Mouse (Mus musculus): ENCODE data around the gene Zfp563. TPM values are rescaled to one million over a fixed set of nuclear protein-coding genes. Genes with fewer than 3 reads are reported as not detected.

Zfp563 gene
- polyA plus RNA-seq, 1 experiment from 2014 or later = 8.7 TPM

- Histone ChIP-seq H3K4me1 (replicated peaks; ENCODE audit: control insufficient read depth, insufficient read depth, low read length) (no peaks in the 10 kb centered on the region), H3K4me3 (ENCODE audit: low read depth, low read length) (no peak overlapping the region), H3K9ac (ENCODE audit: low read length) (no peak overlapping the region), H3K9me3 (ENCODE audit: control insufficient read depth, low read length) (no peaks in the 10 kb centered on the region), H3K4me2 (ENCODE audit: low read depth, low read length, severe bottlenecking) (no peak overlapping the region), H3K27me3 (ENCODE audit: control insufficient read depth, insufficient read depth, low read length) (no peaks in the 10 kb centered on the region), H3K36me3 (ENCODE audit: control insufficient read depth, insufficient read depth, low read length) (no peaks in the 10 kb centered on the region), H3K27ac (ENCODE audit: low read depth, low read length) (no peak overlapping the region)
- DNase-seq (ENCODE audit: low spot score) = no peak
- no peak for ATAC-seq (replicated peaks; ENCODE audit: low FRiP score)
- WGBS = 59% methylated on average over 2 of the region's 2 CpGs
These were observed 37.1 kb downstream of the Zfp563 start for GRCm38 (mm10) chr17:33126257-33126656.

- H3K27me3 ChIP-seq (ENCODE audit: control insufficient read depth, insufficient read depth, low read length) = no peaks in the 10 kb centered on the region
- no peaks in the 10 kb centered on the region for H3K4me1 ChIP-seq (replicated peaks; ENCODE audit: control insufficient read depth, insufficient read depth, low read length)
- ATAC-seq (replicated peaks; ENCODE audit: low FRiP score) (no peak), DNase-seq (ENCODE audit: low spot score) (no peak)
- no peak within 1 kb of the TSS for H3K27ac ChIP-seq (ENCODE audit: low read depth, low read length)
- H3K9ac ChIP-seq (ENCODE audit: low read length) = no peak within 1 kb of the TSS
- no peaks in the 10 kb centered on the region for H3K36me3 ChIP-seq (ENCODE audit: control insufficient read depth, insufficient read depth, low read length)
- H3K4me2 ChIP-seq (ENCODE audit: low read depth, low read length, severe bottlenecking) = no peak within 1 kb of the TSS
- WGBS = 78% methylated on average over 18 of the region's 18 CpGs
- H3K9me3 ChIP-seq (ENCODE audit: control insufficient read depth, low read length) = no peaks in the 10 kb centered on the region; the same call in 1 of the 2 replicates
- no peak within 1 kb of the TSS for H3K4me3 ChIP-seq (ENCODE audit: low read depth, low read length)
These were observed 50.2 kb downstream of the Zfp563 start, which contains the start of gene Morc2b for GRCm38 (mm10) chr17:33139261-33139820. Gene Morc2b (minus strand): TSS chr17:33139683.

Other genes starting within 250 kb of the Zfp563 start
- 9.0 and 10.1 TPM in 2 replicates for gene Zfp870, start 197.7 kb upstream of the Zfp563 start, polyA plus RNA-seq (2014; fragmentation: Nextera tagmentation; extraction: Ambion mirVana)
- gene Cyp4f14, start 172.0 kb upstream of the Zfp563 start, polyA plus RNA-seq (2014; fragmentation: Nextera tagmentation; extraction: Ambion mirVana) = not detected in 2 replicates
- gene Cyp4f13, start 141.9 kb upstream of the Zfp563 start, polyA plus RNA-seq (2014; fragmentation: Nextera tagmentation; extraction: Ambion mirVana) = 3.3 and 4.0 TPM in 2 replicates
- 13.6 and 14.6 TPM in 2 replicates for gene Zfp472, start 123.5 kb upstream of the Zfp563 start, polyA plus RNA-seq (2014; fragmentation: Nextera tagmentation; extraction: Ambion mirVana)
- gene Zfp952, start 96.2 kb upstream of the Zfp563 start, polyA plus RNA-seq (2014; fragmentation: Nextera tagmentation; extraction: Ambion mirVana) = 16.2 and 16.7 TPM in 2 replicates
- gene Zfp763, start 55.9 kb upstream of the Zfp563 start, polyA plus RNA-seq (2014; fragmentation: Nextera tagmentation; extraction: Ambion mirVana) = 20.4 and 23.2 TPM in 2 replicates
- gene 4921501E09Rik, start 21.3 kb upstream of the Zfp563 start, polyA plus RNA-seq (2014; fragmentation: Nextera tagmentation; extraction: Ambion mirVana) = not detected in 2 replicates
- not detected in 2 replicates for gene Morc2b, start 50.4 kb downstream of the Zfp563 start, polyA plus RNA-seq (2014; fragmentation: Nextera tagmentation; extraction: Ambion mirVana)
- not detected in 2 replicates for gene Olfr55, start 79.1 kb downstream of the Zfp563 start, polyA plus RNA-seq (2014; fragmentation: Nextera tagmentation; extraction: Ambion mirVana)
- gene Olfr239, start 102.0 kb downstream of the Zfp563 start, polyA plus RNA-seq (2014; fragmentation: Nextera tagmentation; extraction: Ambion mirVana) = not detected in 2 replicates
- not detected in 2 replicates for gene Olfr1564, start 132.4 kb downstream of the Zfp563 start, polyA plus RNA-seq (2014; fragmentation: Nextera tagmentation; extraction: Ambion mirVana)
- 19.8 and 20.9 TPM in 2 replicates for gene Zfp955a, start 165.8 kb downstream of the Zfp563 start, polyA plus RNA-seq (2014; fragmentation: Nextera tagmentation; extraction: Ambion mirVana)
- gene Olfr63, start 175.4 kb downstream of the Zfp563 start, polyA plus RNA-seq (2014; fragmentation: Nextera tagmentation; extraction: Ambion mirVana) = 0.03 TPM in 1 of 2 replicates, not detected in the other
- 9.3 and 10.1 TPM in 2 replicates for gene Zfp955b, start 200.2 kb downstream of the Zfp563 start, polyA plus RNA-seq (2014; fragmentation: Nextera tagmentation; extraction: Ambion mirVana)